Mouse (Mus musculus): ENCODE data around the gene Spem2. TPM values are rescaled to one million over a fixed set of nuclear protein-coding genes. Genes with fewer than 3 reads are reported as not detected.

The Spem2 gene
- total RNA-seq, 2 experiments from 2014 or later = not detected

DNA sequence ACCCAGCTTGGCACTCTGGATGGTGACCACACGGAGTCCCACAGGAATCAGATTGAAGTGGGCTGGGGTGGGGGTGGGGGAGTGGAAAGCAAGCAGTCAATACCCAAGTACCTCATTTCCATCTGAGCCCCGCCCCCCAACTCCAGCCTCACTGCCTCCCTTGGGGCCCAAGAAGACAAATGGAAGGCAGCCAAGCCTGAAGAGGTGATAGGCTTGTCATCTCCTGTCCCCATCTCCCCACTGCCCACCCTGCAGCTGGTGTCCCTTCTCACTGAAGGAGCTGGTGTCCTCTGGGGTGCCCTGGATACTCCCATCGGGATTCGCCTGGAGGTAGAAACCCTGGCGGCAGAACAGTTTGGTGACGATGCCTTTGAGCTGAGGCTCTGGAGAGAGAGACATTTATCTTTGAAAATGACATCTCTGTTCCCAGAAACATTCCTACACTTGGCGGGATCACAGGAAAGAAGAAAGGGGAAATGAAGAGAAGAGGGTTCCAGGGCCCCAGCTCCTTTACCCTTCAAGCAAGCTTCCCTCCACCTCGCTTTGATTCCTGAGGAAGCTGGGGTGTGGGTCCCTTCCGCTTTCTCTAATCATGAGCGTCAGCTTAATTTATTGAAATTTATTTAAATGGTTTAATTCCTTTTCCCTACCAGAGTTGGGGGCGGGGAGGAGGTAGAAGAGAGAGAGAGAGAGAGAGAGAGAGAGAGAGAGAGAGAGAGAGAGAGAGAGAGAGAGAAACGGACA is 18.7 kb downstream of the Spem2 start:
- DNase-seq = peak in 1 of 2 experiments; percentile 50

GRCm38 (mm10) chr11:69797924-69798323 is 20.3 kb downstream of the Spem2 start:
- DNase-seq = no peak

- DNase-seq = no peak
Measured at GRCm38 (mm10) chr11:69795983-69796435, 22.3 kb downstream of the Spem2 start.

DNA sequence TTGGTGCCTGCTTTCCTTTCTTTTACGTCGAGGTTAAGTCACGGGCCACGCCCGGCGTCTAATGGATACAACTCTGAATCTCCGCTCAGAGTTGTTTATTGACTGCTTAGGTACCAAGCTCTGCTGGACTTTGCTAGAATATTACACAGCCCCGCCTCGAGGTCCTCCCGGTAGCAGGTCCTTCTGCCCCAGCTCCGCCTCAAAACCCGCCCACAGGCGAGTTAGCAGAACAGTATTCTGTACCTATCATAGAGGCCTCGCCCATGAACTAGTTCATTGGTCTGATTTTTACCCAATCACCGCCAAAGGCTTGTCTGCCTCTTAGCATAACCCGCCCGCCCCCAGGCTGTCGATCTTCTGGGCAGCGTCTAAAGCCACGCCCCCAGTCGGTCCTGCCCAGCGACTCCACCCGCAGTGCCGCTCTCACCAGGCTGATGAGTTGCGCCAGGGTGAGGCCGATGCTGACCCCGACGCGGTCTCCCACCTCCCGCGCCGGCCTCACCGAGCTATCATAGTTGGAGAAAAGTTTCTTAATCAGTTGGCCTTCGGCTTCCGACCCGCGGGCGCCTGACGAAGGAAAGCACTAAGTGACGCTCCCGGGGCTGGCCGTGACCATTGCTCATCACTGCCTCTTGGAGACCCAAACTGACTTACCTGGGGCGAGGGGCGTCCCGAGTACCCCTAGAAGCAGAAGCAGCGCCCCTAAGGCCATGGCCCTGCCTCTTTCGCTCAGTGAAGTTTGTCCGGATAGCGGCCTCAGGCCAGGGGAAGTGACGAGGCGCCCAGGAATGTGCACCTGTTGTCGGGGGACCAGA is 22.9 kb downstream of the Spem2 start, which contains the start of gene Chrnb1:
TSS of gene Chrnb1 (minus strand) at position 776 of the 815 bp plus-strand sequence.
- peak; percentile 97 for DNase-seq

- no peak for DNase-seq
Measured at GRCm38 (mm10) chr11:69793429-69793828, 24.8 kb downstream of the Spem2 start.

DNA sequence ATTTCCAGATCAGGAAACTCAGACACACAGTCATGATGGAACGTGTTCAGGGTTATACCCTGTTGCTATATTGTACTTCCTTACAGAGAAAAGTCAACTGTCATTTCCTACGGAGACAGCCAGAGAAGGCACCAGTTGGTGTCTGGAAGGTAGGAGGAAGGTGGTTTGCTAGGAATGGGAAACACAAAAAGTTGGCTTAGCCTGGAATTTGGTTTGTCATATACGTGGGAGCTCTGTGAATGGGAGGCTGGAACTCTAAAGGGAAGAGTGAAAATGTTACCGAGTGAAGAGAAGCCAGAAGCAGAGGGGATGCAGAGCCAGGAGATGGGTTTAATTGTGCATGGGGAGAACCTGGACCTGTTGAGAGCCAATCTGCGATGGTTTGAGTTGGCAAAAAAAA is 26.8 kb downstream of the Spem2 start:
- DNase-seq = no peak

DNA sequence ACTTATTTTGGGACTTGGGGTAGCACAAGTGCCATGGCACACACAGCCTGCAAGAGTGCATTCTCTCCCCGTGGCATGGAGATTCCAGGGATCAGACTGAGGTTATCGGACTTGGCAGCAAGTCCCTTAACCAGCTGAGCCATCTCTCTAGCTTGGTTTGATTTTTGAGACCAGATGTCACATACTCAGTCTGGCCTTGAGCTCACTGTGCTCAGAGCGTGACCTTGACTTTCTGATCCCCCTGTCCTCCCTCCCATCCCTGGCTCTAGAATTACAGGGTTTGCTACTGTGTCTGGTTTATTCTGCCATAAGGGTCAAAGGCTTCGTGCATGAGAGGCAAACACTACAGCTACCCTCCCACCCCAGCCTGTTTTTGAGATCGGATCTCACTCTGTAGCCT is 28.8 kb downstream of the Spem2 start:
- DNase-seq = peak; percentile 48 to 65

DNA sequence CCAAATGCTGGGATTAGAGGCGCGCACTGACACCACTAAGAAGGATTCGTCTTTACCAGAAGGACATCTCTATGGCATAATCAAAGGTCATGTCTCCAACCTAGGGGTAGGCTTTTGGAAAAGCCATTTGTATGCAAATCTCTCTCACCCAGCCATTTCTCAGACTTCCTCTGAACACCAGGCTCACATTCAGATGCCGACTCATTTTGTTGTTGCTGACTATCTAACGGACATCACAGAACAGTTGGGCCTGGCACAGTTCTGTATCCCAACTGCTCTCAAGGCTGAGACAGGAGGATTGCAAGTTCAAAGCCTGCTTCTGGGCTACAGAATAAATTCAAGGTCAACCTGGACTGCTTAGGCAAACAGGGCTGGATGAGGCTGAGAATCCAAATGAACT is 31.0 kb downstream of the Spem2 start:
- DNase-seq = no peak

GRCm38 (mm10) chr11:69784793-69785272 is 33.4 kb downstream of the Spem2 start:
- peak; percentile 49 to 67 for DNase-seq

GRCm38 (mm10) chr11:69781828-69782227 is 36.4 kb downstream of the Spem2 start:
- DNase-seq = no peak

GRCm38 (mm10) chr11:69778985-69779384 is 39.3 kb downstream of the Spem2 start:
- DNase-seq = no peak

GRCm38 (mm10) chr11:69778258-69778982 is 39.8 kb downstream of the Spem2 start:
- no peak for DNase-seq

- DNase-seq = no peak
Measured at GRCm38 (mm10) chr11:69777504-69778257, 40.6 kb downstream of the Spem2 start.

- no peak for DNase-seq
Measured at GRCm38 (mm10) chr11:69776488-69776887, 41.8 kb downstream of the Spem2 start.

DNA sequence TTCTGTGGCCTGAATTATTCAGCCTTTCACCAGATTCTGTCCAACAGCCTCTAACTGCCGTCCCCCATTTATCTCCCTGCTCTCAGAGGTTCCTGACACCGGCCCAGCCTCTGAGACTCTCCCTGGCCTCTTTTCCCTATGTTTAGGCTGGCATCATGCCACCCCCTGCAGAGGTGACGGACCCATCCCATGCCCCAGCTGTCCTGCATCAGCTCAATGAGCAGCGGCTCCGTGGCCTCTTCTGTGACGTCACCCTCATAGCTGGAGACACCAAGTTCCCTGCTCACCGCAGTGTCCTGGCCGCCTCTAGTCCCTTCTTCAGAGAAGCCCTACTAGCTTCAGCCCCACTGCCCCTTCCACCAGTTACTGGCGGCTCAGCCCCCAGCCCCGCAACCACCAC is 42.5 kb downstream of the Spem2 start:
- no peak for DNase-seq

- no peak for DNase-seq
Measured at GRCm38 (mm10) chr11:69774961-69775360, 43.3 kb downstream of the Spem2 start.

- DNase-seq = no peak
Measured at GRCm38 (mm10) chr11:69767625-69767909, 50.7 kb downstream of the Spem2 start.

DNA sequence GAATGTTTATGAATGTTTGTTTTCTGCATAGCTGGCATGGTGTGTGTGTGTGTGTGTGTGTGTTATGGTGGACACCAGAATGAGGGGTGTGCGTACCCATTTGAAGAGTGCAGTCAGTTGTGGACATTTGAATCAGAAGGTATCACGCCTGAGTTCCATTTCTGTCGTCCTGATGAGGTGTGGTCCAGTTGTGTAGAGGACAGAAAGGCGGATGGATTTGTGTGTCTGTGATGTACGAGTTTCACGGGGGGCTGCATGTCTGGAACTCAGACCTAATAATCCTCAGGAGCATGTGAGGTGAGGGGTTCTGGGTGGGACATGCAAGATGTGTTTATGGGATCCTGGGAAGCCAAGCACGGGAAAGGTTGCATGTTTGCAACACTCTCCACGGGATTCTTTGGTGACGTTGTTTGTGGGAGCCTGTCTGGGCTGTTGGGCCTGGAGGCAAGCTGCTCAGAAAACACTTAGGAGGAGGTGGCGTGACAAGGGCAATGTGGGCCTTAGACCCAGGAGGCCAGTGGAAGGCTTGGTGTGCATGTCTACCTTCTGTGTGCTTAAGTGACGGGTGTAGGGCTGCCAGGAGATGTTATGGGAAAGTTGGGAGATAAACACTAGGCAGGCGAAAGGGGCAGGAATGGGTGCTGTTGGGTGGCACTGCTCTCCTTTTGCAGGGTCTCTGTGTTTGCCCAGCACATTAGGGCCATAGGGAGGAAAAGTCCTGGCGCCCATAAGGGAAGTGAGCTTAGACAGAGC is 51.2 kb downstream of the Spem2 start:
- no peak for DNase-seq

Data from adrenal gland, postnatal 36 days (tissue).